ENCODE assay signal across 18 mouse cellular contexts in the genomic region with DNA sequence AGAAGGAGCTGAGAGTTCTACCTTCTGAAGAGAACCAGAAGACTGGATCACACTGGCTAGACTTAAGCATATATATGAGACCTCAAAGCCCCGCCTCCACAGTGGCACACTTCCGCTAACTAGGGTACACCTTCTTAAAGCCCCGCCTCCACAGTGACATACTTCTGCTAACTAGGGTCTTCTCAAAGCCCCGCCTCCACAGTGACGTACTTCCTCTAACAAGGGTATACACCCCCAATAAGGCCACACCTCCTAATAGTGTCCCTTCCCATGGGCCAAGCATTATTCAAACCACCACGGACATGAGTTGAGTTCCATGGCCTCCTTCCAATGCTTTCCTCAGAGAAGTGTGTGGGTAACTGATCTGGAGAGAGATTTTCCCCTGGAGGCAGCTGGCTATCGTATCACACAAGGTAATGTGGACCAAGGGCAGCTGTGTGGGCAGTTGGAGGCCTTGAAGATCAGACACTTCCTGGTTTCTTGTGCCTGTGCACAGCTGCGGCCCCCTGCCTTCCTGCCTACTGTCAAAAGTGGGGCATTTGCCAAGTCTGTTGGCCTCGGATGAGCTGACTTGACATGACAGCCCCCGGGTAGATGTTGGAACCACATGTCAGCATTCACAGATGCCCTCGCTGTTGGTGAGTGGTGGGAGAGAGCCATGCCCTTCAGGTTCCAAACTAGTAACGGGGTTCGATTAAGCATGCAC.
A peak's percentile ranks its signal among the peaks of the same experiment; 100 is the strongest.
DNase-seq lines count a peak whose midpoint lies in the region; ATAC-seq lines count a peak whose summit lies in the region.
"Had no signal": no experiment of that assay in that cellular context is flagged by ENCODE, and none has a peak within 500 bp of the region (broad histone marks: within the 10 kb centered on the region; RNA-seq: fewer than 3 reads in every experiment).

No protein-coding gene starts in this region.

- peak; percentile 74 for ATAC-seq in hindbrain, embryonic 16.5 days
- no peak for ATAC-seq in hindbrain, embryonic 12.5 days (ENCODE audit: low FRiP score)
- ATAC-seq: CD4-positive, CD25-positive, alpha-beta regulatory T cell, adult 4 months; forebrain, embryonic 16.5 days had no signal

- peak; percentile 17 for DNase-seq in A20 (ENCODE audit: low read depth, low spot score)
- DNase-seq in R1 (ENCODE audit: low read depth, low spot score) = peak; percentile 96
- peak; percentile 49 to 56 for DNase-seq in cerebellum, postnatal 36 days
- DNase-seq in gastrocnemius, postnatal 4 days (ENCODE audit: low spot score in 2 of 2) = no peak
- DNase-seq in embryo, embryonic 11 days = no peak
- DNase-seq: adrenal gland, postnatal 36 days; heart, postnatal 36 days; kidney, adult 11 months; kidney, postnatal 4 days; liver, embryonic 13.5 days; lung, postnatal 10 days; thymus, postnatal 25 days had no signal

- no peak overlapping the region for H3K4me2 ChIP-seq in hindbrain, embryonic 16.5 days (ENCODE audit: low read length)
- no peak overlapping the region for H3K4me2 ChIP-seq in hindbrain, embryonic 12.5 days (replicated peaks)
- H3K4me2 ChIP-seq: liver, embryonic 13.5 days; neural tube, embryonic 13.5 days had no signal

- H3K27ac ChIP-seq in hindbrain, embryonic 16.5 days (ENCODE audit: low read depth, low read length) = peak overlapping the region; percentile 8; the same call in 1 of the 2 replicates
- no peak overlapping the region for H3K27ac ChIP-seq in hindbrain, embryonic 12.5 days
- H3K27ac ChIP-seq: liver, embryonic 13.5 days; midbrain, embryonic 10.5 days; neural tube, embryonic 13.5 days had no signal

- peaks cover 7% of the 10 kb centered on the region; the same call in 1 of the 2 replicates for H3K36me3 ChIP-seq in hindbrain, embryonic 16.5 days (ENCODE audit: control insufficient read depth, insufficient read depth, low read length)
- peaks cover 41% of the 10 kb centered on the region for H3K36me3 ChIP-seq in hindbrain, embryonic 12.5 days
- H3K36me3 ChIP-seq: liver, embryonic 13.5 days had no signal

- H3K4me1 ChIP-seq in hindbrain, embryonic 16.5 days (ENCODE audit: control insufficient read depth, insufficient read depth, low read depth, low read length) = peaks cover 6% of the 10 kb centered on the region
- H3K4me1 ChIP-seq in hindbrain, embryonic 12.5 days = peaks cover 8% of the 10 kb centered on the region
- H3K4me1 ChIP-seq: liver, embryonic 13.5 days had no signal

- WGBS in hindbrain, embryonic 16.5 days = 77% methylated on average over 13 of the region's 13 CpGs
- 91% methylated on average over 13 of the region's 13 CpGs for WGBS in hindbrain, embryonic 12.5 days

- H3K4me3 ChIP-seq in hindbrain, embryonic 16.5 days (ENCODE audit: low read length) = no peak overlapping the region
- H3K4me3 ChIP-seq in hindbrain, embryonic 12.5 days = no peak overlapping the region
- H3K4me3 ChIP-seq: liver, embryonic 13.5 days; midbrain, embryonic 10.5 days; neural tube, embryonic 13.5 days had no signal

- H3K27me3 ChIP-seq in hindbrain, embryonic 16.5 days (replicated peaks; ENCODE audit: control insufficient read depth, insufficient read depth, low read length) = no peaks in the 10 kb centered on the region
- no peaks in the 10 kb centered on the region for H3K27me3 ChIP-seq in hindbrain, embryonic 12.5 days
- H3K27me3 ChIP-seq: neural tube, embryonic 13.5 days had no signal

- H3K9ac ChIP-seq in hindbrain, embryonic 16.5 days (ENCODE audit: low read depth, low read length) = no peak overlapping the region
- no peak overlapping the region for H3K9ac ChIP-seq in hindbrain, embryonic 12.5 days
- H3K9ac ChIP-seq: liver, embryonic 13.5 days; neural tube, embryonic 13.5 days had no signal

- H3K9me3 ChIP-seq in hindbrain, embryonic 16.5 days (ENCODE audit: control insufficient read depth, low read length) = no peaks in the 10 kb centered on the region
- H3K9me3 ChIP-seq in hindbrain, embryonic 12.5 days (replicated peaks) = no peaks in the 10 kb centered on the region
- H3K9me3 ChIP-seq: midbrain, embryonic 10.5 days; neural tube, embryonic 13.5 days had no signal

Comparison
In these comparisons a context has a peak if more than half of its experiments do, and no peak if none do; other contexts are left out.
1. DNase-seq: peak in A20 (single experiment), R1 (single experiment) and cerebellum, postnatal 36 days (2 of 2); none in gastrocnemius, postnatal 4 days (0 of 2) and embryo, embryonic 11 days (single experiment).